Mouse (Mus musculus) forebrain, embryonic 14.5 days (tissue): ENCODE data around the gene Morn1. TPM values are rescaled to one million over a fixed set of nuclear protein-coding genes. Genes with fewer than 3 reads are reported as not detected.

Experiments
- ATAC-seq: fragments of 200-750 bp; cut with Nextera tagmentation; 2 replicates; pipeline ENCODE4 v1.8.0; 2017; ENCODE audit warnings: mild to moderate bottlenecking, moderate library complexity
- DNase-seq: peaks from one replicate; pipeline ENCODE4 v3.0.0-alpha.2; 2015; ENCODE audit warnings: low spot score
- H3K27ac ChIP-seq: fragments of 300-500 bp; sonication (generic); 2 replicates; pipeline ENCODE4 v1.5.1; 2014; ENCODE audit warnings: low read depth, mild to moderate bottlenecking, control low read depth, low read length, moderate library complexity
- H3K27me3 ChIP-seq: fragments of 300-500 bp; sonication (generic); replicated peaks from 2 replicates; pipeline ENCODE4 v1.6.1; 2014; ENCODE audit warnings: low read length, control low read depth, mixed read lengths; ENCODE audit not compliant: control insufficient read depth, insufficient read depth
- H3K36me3 ChIP-seq: fragments of 300-500 bp; sonication (generic); 2 replicates; pipeline ENCODE4 v1.6.1; 2014; ENCODE audit warnings: low read length, control low read depth; ENCODE audit not compliant: control insufficient read depth, insufficient read depth
- H3K4me1 ChIP-seq: fragments of 300-500 bp; sonication (generic); 2 replicates; pipeline ENCODE4 v1.6.1; 2014; ENCODE audit warnings: antibody characterized with exemption, low read length, control low read depth; ENCODE audit not compliant: control insufficient read depth, insufficient read depth
- H3K4me2 ChIP-seq: fragments of 300-500 bp; sonication (generic); 2 replicates; pipeline ENCODE4 v1.6.1; 2014; ENCODE audit warnings: mild to moderate bottlenecking, control low read depth, low read length
- H3K4me3 ChIP-seq: fragments of 300-500 bp; sonication (generic); 2 replicates; pipeline ENCODE4 v1.5.1; 2014; ENCODE audit warnings: low read depth, low read length, control low read depth
- H3K9ac ChIP-seq: fragments of 300-500 bp; sonication (generic); 2 replicates; pipeline ENCODE4 v1.6.1; 2014; ENCODE audit warnings: mild to moderate bottlenecking, low read length, control low read depth, moderate library complexity
- H3K9me3 ChIP-seq: fragments of 300-500 bp; sonication (generic); replicated peaks from 2 replicates; pipeline ENCODE4 v1.6.1; 2016; ENCODE audit warnings: low read length, control low read depth, mixed read lengths; ENCODE audit not compliant: control insufficient read depth
- WGBS: fragments of 180-500 bp; shearing (Covaris S2); extraction: QIAGEN DNeasy Blood & Tissue Kit; methylation state at CpG from one replicate; pipeline ENCODE4 v1.1.7; 2014; 5-methylcytosine and 5-hydroxymethylcytosine counted together
- polyA plus RNA-seq: library from polyadenylated mRNA; unstranded; fragments of >200 nt; fragmentation: Nextera tagmentation; extraction: Ambion mirVana; gene quantifications from 2 replicates; pipeline ENCODE4 v1.2.1, GENCODE M21; 2014

Morn1 gene
- polyA plus RNA-seq, 1 experiment from 2014 or later: 7.1 TPM

GRCm38 (mm10) chr4:155172909-155173821 is 86.8 kb downstream of the Morn1 start:
- WGBS: 3% methylated on average over 21 of the region's 21 CpGs
- ATAC-seq (peak; percentile 89), DNase-seq (peak; percentile 95)
- Histone ChIP-seq H3K9me3 (no peaks in the 10 kb centered on the region), H3K4me3 (no peak overlapping the region), H3K9ac (0 out of 2 replicates have a peak overlapping the region, but pooled peaks have one; percentile 0), H3K27ac (peak overlapping the region; percentile 75), H3K4me2 (peak overlapping the region; percentile 34), H3K4me1 (peaks cover 56% of the 10 kb centered on the region), H3K36me3 (no peaks in the 10 kb centered on the region; the same call in 1 of the 2 replicates), H3K27me3 (no peaks in the 10 kb centered on the region)

- H3K4me2 ChIP-seq: peak overlapping the region; percentile 34
- H3K27me3 ChIP-seq: no peaks in the 10 kb centered on the region
- ATAC-seq: peak; percentile 2
- no peak for DNase-seq
- no peaks in the 10 kb centered on the region; the same call in 1 of the 2 replicates for H3K36me3 ChIP-seq
- no peak overlapping the region for H3K9ac ChIP-seq
- H3K4me1 ChIP-seq: peaks cover 65% of the 10 kb centered on the region
- peak overlapping the region; percentile 75 for H3K27ac ChIP-seq
- 21% methylated on average over 16 of the region's 17 CpGs for WGBS
- H3K9me3 ChIP-seq: no peaks in the 10 kb centered on the region
- no peak overlapping the region for H3K4me3 ChIP-seq
Measured at GRCm38 (mm10) chr4:155173822-155174785, 87.7 kb downstream of the Morn1 start.

- H3K4me2 ChIP-seq: no peak overlapping the region
- ATAC-seq (no peak), DNase-seq (no peak)
- H3K36me3 ChIP-seq: no peaks in the 10 kb centered on the region; the same call in 1 of the 2 replicates
- WGBS: 63% methylated on average over 3 of the region's 3 CpGs
- no peaks in the 10 kb centered on the region for H3K27me3 ChIP-seq
- H3K9me3 ChIP-seq: no peaks in the 10 kb centered on the region
- H3K9ac ChIP-seq: no peak overlapping the region
- peaks cover 60% of the 10 kb centered on the region for H3K4me1 ChIP-seq
- H3K4me3 ChIP-seq: no peak overlapping the region
- no peak overlapping the region for H3K27ac ChIP-seq
Measured at GRCm38 (mm10) chr4:155176210-155176609, 89.8 kb downstream of the Morn1 start.

- peaks cover 40% of the 10 kb centered on the region for H3K4me1 ChIP-seq
- ATAC-seq: peak; percentile 70
- peak overlapping the region; percentile 25; the same call in 1 of the 2 replicates for H3K9ac ChIP-seq
- H3K4me2 ChIP-seq: peak overlapping the region; percentile 25
- no peaks in the 10 kb centered on the region for H3K27me3 ChIP-seq
- no peak overlapping the region for H3K4me3 ChIP-seq
- peak; percentile 81 for DNase-seq
- WGBS: 10% methylated on average over 6 of the region's 6 CpGs
- H3K36me3 ChIP-seq: no peaks in the 10 kb centered on the region; the same call in 1 of the 2 replicates
- H3K9me3 ChIP-seq: no peaks in the 10 kb centered on the region
- H3K27ac ChIP-seq: peak overlapping the region; percentile 65
Measured at GRCm38 (mm10) chr4:155178274-155178673, 91.9 kb downstream of the Morn1 start.

- Histone ChIP-seq H3K27ac (peak overlapping the region; percentile 65), H3K9me3 (no peaks in the 10 kb centered on the region), H3K4me2 (peak overlapping the region; percentile 25), H3K36me3 (no peaks in the 10 kb centered on the region; the same call in 1 of the 2 replicates), H3K4me1 (peaks cover 32% of the 10 kb centered on the region), H3K4me3 (no peak overlapping the region), H3K9ac (no peak overlapping the region), H3K27me3 (no peaks in the 10 kb centered on the region)
- DNase-seq: no peak
- 34% methylated on average over 3 of the region's 3 CpGs for WGBS
- ATAC-seq: no peak
Measured at GRCm38 (mm10) chr4:155178981-155179512, 92.7 kb downstream of the Morn1 start.

- H3K4me3 ChIP-seq: no peak overlapping the region
- no peaks in the 10 kb centered on the region for H3K9me3 ChIP-seq
- H3K9ac ChIP-seq: no peak overlapping the region
- H3K27ac ChIP-seq: no peak overlapping the region
- no peaks in the 10 kb centered on the region for H3K27me3 ChIP-seq
- no peak for ATAC-seq
- DNase-seq: no peak
- WGBS: 85% methylated on average over 7 of the region's 7 CpGs
- H3K36me3 ChIP-seq: no peaks in the 10 kb centered on the region
- peaks cover 24% of the 10 kb centered on the region for H3K4me1 ChIP-seq
- no peak overlapping the region for H3K4me2 ChIP-seq
Measured at GRCm38 (mm10) chr4:155183201-155183600, 96.8 kb downstream of the Morn1 start.

GRCm38 (mm10) chr4:155184248-155185070 is 98.1 kb downstream of the Morn1 start:
- H3K9me3 ChIP-seq: no peaks in the 10 kb centered on the region
- H3K36me3 ChIP-seq: no peaks in the 10 kb centered on the region
- H3K4me1 ChIP-seq: peaks cover 23% of the 10 kb centered on the region
- H3K4me3 ChIP-seq: no peak overlapping the region
- no peak overlapping the region for H3K9ac ChIP-seq
- ATAC-seq (no peak), DNase-seq (no peak)
- 80% methylated on average over 18 of the region's 18 CpGs for WGBS
- no peak overlapping the region for H3K4me2 ChIP-seq
- H3K27ac ChIP-seq: no peak overlapping the region
- H3K27me3 ChIP-seq: no peaks in the 10 kb centered on the region

- DNase-seq: no peak
- Histone ChIP-seq H3K27ac (no peak overlapping the region), H3K9ac (no peak overlapping the region), H3K4me1 (peaks cover 36% of the 10 kb centered on the region), H3K4me2 (no peak overlapping the region), H3K36me3 (no peaks in the 10 kb centered on the region), H3K27me3 (no peaks in the 10 kb centered on the region), H3K4me3 (no peak overlapping the region), H3K9me3 (no peaks in the 10 kb centered on the region)
- ATAC-seq: no peak
- WGBS: 94% methylated on average over 9 of the region's 9 CpGs
Measured at GRCm38 (mm10) chr4:155185845-155186244, 99.5 kb downstream of the Morn1 start.
